ENCODE assay signal across 18 mouse cellular contexts in the genomic region with DNA sequence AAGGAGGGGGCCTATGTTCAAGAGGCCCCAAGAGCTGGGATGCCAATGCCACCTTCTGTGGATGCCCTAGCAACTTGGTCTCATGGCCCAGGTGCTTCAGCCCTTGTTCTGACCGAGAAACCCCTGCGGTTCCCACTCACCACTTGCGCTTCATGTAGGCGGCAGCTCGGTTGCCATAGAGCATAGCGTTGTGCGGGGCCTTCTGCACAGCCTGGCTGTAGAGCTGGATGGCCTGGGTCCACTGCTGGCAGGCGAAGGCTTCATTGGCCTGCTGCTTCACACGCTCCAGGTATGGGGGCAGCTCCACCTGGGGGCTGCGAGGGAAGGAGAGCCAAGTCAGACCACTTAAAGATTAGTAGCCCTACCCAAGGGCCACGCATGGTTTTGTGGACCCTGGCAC. TPM values are rescaled to one million over a fixed set of nuclear protein-coding genes. Genes with fewer than 3 reads are reported as not detected.
DNase-seq lines count a peak whose midpoint lies in the region; ATAC-seq and TF ChIP-seq lines count a peak whose summit lies in the region.
"Had no signal": no experiment of that assay in that cellular context is flagged by ENCODE, and none has a peak within 500 bp of the region (broad histone marks: within the 10 kb centered on the region; RNA-seq: fewer than 3 reads in every experiment).

No protein-coding gene starts in this region.

- 82% methylated on average over 11 of the region's 11 CpGs for WGBS in forebrain, postnatal 0 days

- TF ChIP-seq CTCF in layer of hippocampus, adult 2 months (conservative IDR thresholded peaks at IDR 0.05) = no peak
- TF ChIP-seq CTCF in cortical plate, adult 2 months (IDR thresholded peaks at IDR 0.05; ENCODE audit: extremely low read depth, insufficient read depth, low read length) = no peak
- no peak for TF ChIP-seq CTCF in forebrain, postnatal 0 days (IDR thresholded peaks at IDR 0.05; ENCODE audit: low read depth)

- H3K27ac ChIP-seq in layer of hippocampus, adult 2 months = peak overlapping the region; percentile 83
- H3K27ac ChIP-seq in cortical plate, adult 2 months (ENCODE audit: insufficient read depth, low read length) = peak overlapping the region; percentile 10; the same call in 1 of the 2 replicates
- H3K27ac ChIP-seq in forebrain, postnatal 0 days (ENCODE audit: low read depth, low read length) = peak overlapping the region; percentile 83
- H3K27ac ChIP-seq: embryonic facial prominence, embryonic 13.5 days; kidney, embryonic 15.5 days; stomach, embryonic 15.5 days had no signal

- no peak overlapping the region for H3K9ac ChIP-seq in forebrain, postnatal 0 days
- H3K9ac ChIP-seq: embryonic facial prominence, embryonic 13.5 days; kidney, embryonic 15.5 days; stomach, embryonic 15.5 days had no signal

- no peak overlapping the region for H3K4me2 ChIP-seq in forebrain, postnatal 0 days (ENCODE audit: low read depth)
- H3K4me2 ChIP-seq: embryonic facial prominence, embryonic 13.5 days; kidney, embryonic 15.5 days; midbrain, embryonic 11.5 days; stomach, embryonic 15.5 days had no signal

- peak; percentile 59 to 68 for DNase-seq in cerebellum, postnatal 14 days
- no peak for DNase-seq in cerebellum, adult 8-10 months
- no peak for DNase-seq in layer of hippocampus, adult 2 months (ENCODE audit: low spot score in 2 of 2)
- DNase-seq in layer of hippocampus, adult 11-12 months (ENCODE audit: low spot score) = no peak
- DNase-seq in forebrain, postnatal 0 days = no peak
- DNase-seq in spleen, postnatal 10 days (ENCODE audit: low spot score in 2 of 2) = no peak
- DNase-seq: B cell, adult 2 months; gastrocnemius, postnatal 14 days; liver; thymus, adult 18-20 months; thymus, postnatal 4 days had no signal

- peaks cover 60% of the 10 kb centered on the region for H3K36me3 ChIP-seq in forebrain, postnatal 0 days (ENCODE audit: insufficient read depth)

- H3K4me1 ChIP-seq in cortical plate, adult 2 months (ENCODE audit: control insufficient read depth, insufficient read depth, low read length) = peaks cover 9% of the 10 kb centered on the region; the same call in 1 of the 2 replicates
- H3K4me1 ChIP-seq in forebrain, postnatal 0 days (ENCODE audit: insufficient read depth) = peaks cover 8% of the 10 kb centered on the region; the same call in 1 of the 2 replicates

- no peak for ATAC-seq in forebrain, postnatal 0 days
- ATAC-seq: intestine, postnatal 0 days; lung, postnatal 0 days had no signal

- H3K4me3 ChIP-seq in layer of hippocampus, adult 2 months = no peak overlapping the region
- no peak overlapping the region for H3K4me3 ChIP-seq in cortical plate, adult 2 months (ENCODE audit: insufficient read depth, low read length)
- H3K4me3 ChIP-seq in forebrain, postnatal 0 days (ENCODE audit: low read depth, low read length) = no peak overlapping the region
- H3K4me3 ChIP-seq: embryonic facial prominence, embryonic 13.5 days; kidney, embryonic 15.5 days; stomach, embryonic 15.5 days had no signal

- no peaks in the 10 kb centered on the region for H3K9me3 ChIP-seq in forebrain, postnatal 0 days (ENCODE audit: low read length)
- H3K9me3 ChIP-seq: embryonic facial prominence, embryonic 13.5 days; kidney, embryonic 15.5 days; stomach, embryonic 15.5 days had no signal

- H3K27me3 ChIP-seq in forebrain, postnatal 0 days (ENCODE audit: insufficient read depth, low read length) = no peaks in the 10 kb centered on the region
- H3K27me3 ChIP-seq: embryonic facial prominence, embryonic 13.5 days; kidney, embryonic 15.5 days; stomach, embryonic 15.5 days had no signal

- TF ChIP-seq POLR2A in cortical plate, adult 2 months (IDR thresholded peaks at IDR 0.05; ENCODE audit: extremely low read depth, insufficient read depth, low read length) = no peak

RNA-seq across cellular contexts. Expression of a gene that starts 22.8 kb away (rescaled TPM):
- 10 to 100 TPM; 89.1 to 94.4 TPM for total RNA-seq in layer of hippocampus, adult 2 months (2021)
- polyA plus RNA-seq in cortical plate, adult 2 months (2012; rRNA removed) = 173 and 175 TPM in 2 replicates
- total RNA-seq in forebrain, postnatal 0 days (2014; rRNA removed) = 108 and 125 TPM in 2 replicates
- 146 and 157 TPM in 2 replicates for polyA plus RNA-seq in forebrain, postnatal 0 days (2015; fragmentation: Nextera tagmentation; extraction: Ambion mirVana)

RNA-seq across cellular contexts. Expression of a gene that starts 37.5 kb away (rescaled TPM):
- under 1 TPM; 0.20 to 0.34 TPM for total RNA-seq in layer of hippocampus, adult 2 months (2021)
- polyA plus RNA-seq in cortical plate, adult 2 months (2012; rRNA removed) = 2.7 and 3.1 TPM in 2 replicates
- total RNA-seq in forebrain, postnatal 0 days (2014; rRNA removed) = 0.69 TPM in 1 of 2 replicates, not detected in the other
- polyA plus RNA-seq in forebrain, postnatal 0 days (2015; fragmentation: Nextera tagmentation; extraction: Ambion mirVana) = 0.14 and 0.52 TPM in 2 replicates

RNA-seq across cellular contexts. Expression of a gene that starts 52.9 kb away (rescaled TPM):
- total RNA-seq in layer of hippocampus, adult 2 months (2021) = 10 to 100 TPM; 78.8 to 82.5 TPM
- 46.6 and 49.1 TPM in 2 replicates for polyA plus RNA-seq in cortical plate, adult 2 months (2012; rRNA removed)
- total RNA-seq in forebrain, postnatal 0 days (2014; rRNA removed) = 35.5 and 43.9 TPM in 2 replicates
- 13.0 and 16.3 TPM in 2 replicates for polyA plus RNA-seq in forebrain, postnatal 0 days (2015; fragmentation: Nextera tagmentation; extraction: Ambion mirVana)

RNA-seq across cellular contexts. Expression of a gene that starts 59.8 kb away (rescaled TPM):
- 10 to 100 TPM in 1 of 2 experiments, 1 to 10 TPM in 1; 5.8 to 10.5 TPM for total RNA-seq in layer of hippocampus, adult 2 months (2021)
- polyA plus RNA-seq in cortical plate, adult 2 months (2012; rRNA removed) = 7.8 and 7.9 TPM in 2 replicates
- total RNA-seq in forebrain, postnatal 0 days (2014; rRNA removed) = 4.7 and 7.2 TPM in 2 replicates
- 4.3 and 4.4 TPM in 2 replicates for polyA plus RNA-seq in forebrain, postnatal 0 days (2015; fragmentation: Nextera tagmentation; extraction: Ambion mirVana)

Comparison
In these comparisons a context has a peak if more than half of its experiments do, and no peak if none do; other contexts are left out.
1. DNase-seq: peak in cerebellum, postnatal 14 days (2 of 2); none in cerebellum, adult 8-10 months (single experiment), layer of hippocampus, adult 2 months (0 of 2), layer of hippocampus, adult 11-12 months (single experiment), forebrain, postnatal 0 days (single experiment) and spleen, postnatal 10 days (0 of 2).
2. H3K27ac ChIP-seq: peak in every context shown above with its lines; median percentile 83 in layer of hippocampus, adult 2 months; 83 in forebrain, postnatal 0 days; 10 in cortical plate, adult 2 months.